Mouse (Mus musculus) brown adipose tissue, adult 24 weeks (tissue): ENCODE data around the gene Zfyve28. TPM values are rescaled to one million over a fixed set of nuclear protein-coding genes. Genes with fewer than 3 reads are reported as not detected.
A peak's percentile ranks its signal among the peaks of the same experiment; 100 is the strongest.

Experiments used
- H3K27ac ChIP-seq: fragments of 200-500 bp; replicated peaks from 2 replicates; pipeline ENCODE4 v1.5.1; 2012; ENCODE audit warnings: low read depth, mild to moderate bottlenecking, low read length
- H3K4me1 ChIP-seq: fragments of 200-500 bp; 2 replicates; pipeline ENCODE4 v1.6.1; 2012; ENCODE audit warnings: low read length, mixed read lengths; ENCODE audit not compliant: control insufficient read depth, insufficient read depth, insufficient read length
- H3K4me3 ChIP-seq: fragments of 200-500 bp; 2 replicates; pipeline ENCODE4 v1.5.1; 2012; ENCODE audit warnings: low read depth, mild to moderate bottlenecking, low read length, moderate library complexity; ENCODE audit not compliant: insufficient read depth
- polyA plus RNA-seq: library from polyadenylated mRNA; stranded (reverse); fragments of >200 nt; gene quantifications from 2 replicates; pipeline ENCODE4 v1.2.4, GENCODE M21; 2012; ENCODE audit not compliant: missing spikeins, insufficient read depth, insufficient read length

Gene Zfyve28
- polyA plus RNA-seq, 1 experiment = 1.2 TPM

GRCm38 (mm10) chr5:34191021-34191420 is 97.2 kb downstream of the Zfyve28 start:
- Histone ChIP-seq H3K4me3 (no peak overlapping the region), H3K27ac (0 out of 2 replicates have a peak overlapping the region, but pooled peaks have one; percentile 1), H3K4me1 (peaks cover 20% of the 10 kb centered on the region)

GRCm38 (mm10) chr5:34189521-34189920 is 98.7 kb downstream of the Zfyve28 start:
- H3K4me3 ChIP-seq = no peak overlapping the region
- peaks cover 35% of the 10 kb centered on the region for H3K4me1 ChIP-seq
- H3K27ac ChIP-seq = 0 out of 2 replicates have a peak overlapping the region, but pooled peaks have one; percentile 82

GRCm38 (mm10) chr5:34188856-34189255 is 99.4 kb downstream of the Zfyve28 start:
- H3K27ac ChIP-seq = peak overlapping the region; percentile 82; the same call in 1 of the 2 replicates
- H3K4me1 ChIP-seq = peaks cover 41% of the 10 kb centered on the region
- peak overlapping the region; percentile 69; the same call in 1 of the 2 replicates for H3K4me3 ChIP-seq

- H3K4me1 ChIP-seq = peaks cover 52% of the 10 kb centered on the region
- H3K27ac ChIP-seq = peak within 1 kb of the TSS; percentile 82
- H3K4me3 ChIP-seq = peak within 1 kb of the TSS; percentile 95
These were observed 100.5 kb downstream of the Zfyve28 start, which contains the start of gene Mxd4 for GRCm38 (mm10) chr5:34187601-34188316. Gene Mxd4, minus strand, starts transcription at chr5:34187720.

- peaks cover 59% of the 10 kb centered on the region for H3K4me1 ChIP-seq
- H3K27ac ChIP-seq = peak overlapping the region; percentile 67
- peak overlapping the region; percentile 95 for H3K4me3 ChIP-seq
These were observed 101.3 kb downstream of the Zfyve28 start for GRCm38 (mm10) chr5:34186961-34187391.

- Histone ChIP-seq H3K27ac (peak overlapping the region; percentile 67), H3K4me3 (peak overlapping the region; percentile 95), H3K4me1 (peaks cover 61% of the 10 kb centered on the region)
These were observed 101.9 kb downstream of the Zfyve28 start for GRCm38 (mm10) chr5:34186391-34186790.

- Histone ChIP-seq H3K27ac (peak overlapping the region; percentile 67; the same call in 1 of the 2 replicates), H3K4me1 (peaks cover 65% of the 10 kb centered on the region), H3K4me3 (peak overlapping the region; percentile 95)
These were observed 102.5 kb downstream of the Zfyve28 start for GRCm38 (mm10) chr5:34185791-34186190.

GRCm38 (mm10) chr5:34185051-34185580 is 103.1 kb downstream of the Zfyve28 start:
- Histone ChIP-seq H3K4me3 (peak overlapping the region; percentile 95), H3K27ac (peak overlapping the region; percentile 67; the same call in 1 of the 2 replicates), H3K4me1 (peaks cover 61% of the 10 kb centered on the region)

GRCm38 (mm10) chr5:34183976-34184375 is 104.3 kb downstream of the Zfyve28 start:
- H3K27ac ChIP-seq = peak overlapping the region; percentile 91
- H3K4me3 ChIP-seq = no peak overlapping the region
- peaks cover 53% of the 10 kb centered on the region for H3K4me1 ChIP-seq

- H3K4me3 ChIP-seq = peak overlapping the region; percentile 12; the same call in 1 of the 2 replicates
- peaks cover 48% of the 10 kb centered on the region for H3K4me1 ChIP-seq
- peak overlapping the region; percentile 91 for H3K27ac ChIP-seq
These were observed 104.9 kb downstream of the Zfyve28 start for GRCm38 (mm10) chr5:34183156-34183880.

- Histone ChIP-seq H3K27ac (peak overlapping the region; percentile 91), H3K4me1 (peaks cover 48% of the 10 kb centered on the region), H3K4me3 (no peak overlapping the region)
These were observed 105.8 kb downstream of the Zfyve28 start for GRCm38 (mm10) chr5:34182486-34182885.

GRCm38 (mm10) chr5:34177821-34178220 is 110.4 kb downstream of the Zfyve28 start:
- no peak overlapping the region for H3K27ac ChIP-seq
- H3K4me1 ChIP-seq = peaks cover 14% of the 10 kb centered on the region

GRCm38 (mm10) chr5:34177091-34177490 is 111.2 kb downstream of the Zfyve28 start:
- Histone ChIP-seq H3K27ac (no peak overlapping the region), H3K4me3 (no peak overlapping the region), H3K4me1 (peaks cover 7% of the 10 kb centered on the region)

More at GRCm38 (mm10) chr5:34177821-34178220, 110.4 kb downstream of the Zfyve28 start:
- no peak overlapping the region for H3K4me3 ChIP-seq

- H3K4me3 ChIP-seq = no peak overlapping the region
- no peak overlapping the region for H3K27ac ChIP-seq
- peaks cover 4% of the 10 kb centered on the region; the same call in 1 of the 2 replicates for H3K4me1 ChIP-seq
These were observed 111.6 kb downstream of the Zfyve28 start for GRCm38 (mm10) chr5:34176691-34177090.

- H3K4me1 ChIP-seq = no peaks in the 10 kb centered on the region
- no peak overlapping the region for H3K27ac ChIP-seq
- H3K4me3 ChIP-seq = no peak overlapping the region
These were observed 112.9 kb downstream of the Zfyve28 start for GRCm38 (mm10) chr5:34175403-34175694.
